Mouse (Mus musculus) erythroblast, embryonic 14.5 days (primary cell): ENCODE results near the gene Lrig1.

ENCODE experiments used
- GATA1 ChIP-seq: IDR thresholded peaks from 2 replicates; pipeline ENCODE4 v1.6.1; 2012; ENCODE audit warnings: low read length, inconsistent platforms, mixed read lengths
- TAL1 ChIP-seq: IDR thresholded peaks from 3 replicates; pipeline ENCODE4 v1.6.1; 2012; ENCODE audit warnings: low read length, inconsistent platforms, mixed read lengths

- TF ChIP-seq TAL1 (no peak), GATA1 (no peak)
Measured at GRCm38 (mm10) chr6:94688722-94689121, 11.2 kb downstream of the Lrig1 start.
